Mouse (Mus musculus) bone marrow macrophage, adult 2 months (primary cell): Measurements from ENCODE around the gene Trem2.

Source experiments
- CTCF ChIP-seq: IDR thresholded peaks from 2 replicates; pipeline ENCODE4 v1.5.1; 2012; ENCODE audit warnings: low read depth, mild to moderate bottlenecking, low read length, moderate library complexity
- POLR2A ChIP-seq: IDR thresholded peaks from 2 replicates; pipeline ENCODE4 v1.6.1; 2012; ENCODE audit warnings: mild to moderate bottlenecking, low read depth, low read length, borderline replicate concordance

GRCm38 (mm10) chr17:48299756-48300155 is 46.4 kb upstream of the Trem2 start:
- TF ChIP-seq CTCF (no peak), POLR2A (no peak)
